Mouse (Mus musculus) large intestine, adult 2 months (tissue): ENCODE measurements around the gene Fbxl13. TPM values are rescaled to one million over a fixed set of nuclear protein-coding genes. Genes with fewer than 3 reads are reported as not detected.

Source experiments
- DNase-seq: peaks from one replicate; pipeline ENCODE4 v3.0.0-alpha.2; 2012; ENCODE audit warnings: low read depth, low spot score
- WGBS: fragments of 180-500 bp; shearing (Covaris S2); methylation state at CpG from one replicate; pipeline ENCODE4 v1.1.7; 2018; 5-methylcytosine and 5-hydroxymethylcytosine counted together
- polyA plus RNA-seq: library from polyadenylated mRNA; depleted of rRNA; stranded (reverse); fragments of >200 nt; gene quantifications from 2 replicates; pipeline ENCODE4 v1.2.3, GENCODE M21; 2012; rRNA removed

Fbxl13 gene
- polyA plus RNA-seq, 1 experiment = 0.12 TPM

DNA sequence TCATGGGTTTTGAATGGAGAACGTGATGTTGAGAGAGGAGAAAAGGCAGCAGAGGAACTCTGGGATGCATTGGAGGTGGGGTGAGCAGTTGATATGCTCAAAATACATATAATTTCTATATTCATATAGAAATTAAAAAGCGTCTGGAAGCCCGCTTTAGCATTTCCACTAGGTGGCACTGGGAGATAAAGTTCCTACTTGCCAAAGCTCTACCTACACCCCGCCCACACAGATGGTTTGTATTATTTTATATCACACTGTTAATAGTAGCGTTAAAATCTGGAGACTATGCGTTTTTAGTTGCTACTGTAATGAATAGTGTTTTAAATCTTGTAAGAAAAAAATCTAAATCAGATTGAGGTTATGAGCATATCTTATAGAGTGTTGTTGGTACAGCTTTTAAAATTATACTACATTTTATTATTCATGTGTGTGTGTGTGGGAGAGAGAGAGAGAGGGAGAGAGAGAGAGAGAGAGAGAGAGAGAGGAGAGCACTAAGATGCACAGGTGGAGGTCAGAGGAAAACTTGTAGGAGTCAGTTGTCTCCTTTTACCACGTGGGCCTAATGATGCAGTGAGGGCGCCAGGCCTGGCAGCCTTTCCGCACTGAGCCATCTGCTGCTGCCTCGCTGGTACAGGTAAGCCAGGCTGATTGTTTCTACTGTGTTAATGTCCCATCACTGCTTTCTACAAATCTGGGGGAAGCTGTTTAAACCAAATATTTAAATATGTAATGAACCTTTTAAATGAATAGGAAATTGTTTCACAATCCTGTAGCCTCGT is 211.1 kb downstream of the Fbxl13 start:
- no peak for DNase-seq
- WGBS = 57% methylated on average over 11 of the region's 11 CpGs

Other genes starting within 250 kb of the Fbxl13 start
- gene Ccdc146, start 221.0 kb downstream of the Fbxl13 start, polyA plus RNA-seq = not detected in 2 replicates
- gene Fam185a, start 220.7 kb downstream of the Fbxl13 start, polyA plus RNA-seq = 2.5 and 2.6 TPM in 2 replicates
- gene Lrrc17, start 102.1 kb downstream of the Fbxl13 start, polyA plus RNA-seq = 1.1 and 1.6 TPM in 2 replicates
- gene Armc10, start 179 bp upstream of the Fbxl13 start, polyA plus RNA-seq = 23.3 and 27.9 TPM in 2 replicates
- gene Napepld, start 55.8 kb upstream of the Fbxl13 start, polyA plus RNA-seq = 2.7 and 2.8 TPM in 2 replicates
- 37.7 and 38.5 TPM in 2 replicates for gene Pmpcb, start 91.5 kb upstream of the Fbxl13 start, polyA plus RNA-seq
- 4.3 and 7.6 TPM in 2 replicates for gene Dnajc2, start 139.6 kb upstream of the Fbxl13 start, polyA plus RNA-seq
- gene Psmc2, start 139.6 kb upstream of the Fbxl13 start, polyA plus RNA-seq = 29.5 and 31.2 TPM in 2 replicates
- 0.04 TPM in 1 of 2 replicates, not detected in the other for gene Slc26a5, start 220.0 kb upstream of the Fbxl13 start, polyA plus RNA-seq